Mouse (Mus musculus): ENCODE results near the gene Gm20388.

DNA sequence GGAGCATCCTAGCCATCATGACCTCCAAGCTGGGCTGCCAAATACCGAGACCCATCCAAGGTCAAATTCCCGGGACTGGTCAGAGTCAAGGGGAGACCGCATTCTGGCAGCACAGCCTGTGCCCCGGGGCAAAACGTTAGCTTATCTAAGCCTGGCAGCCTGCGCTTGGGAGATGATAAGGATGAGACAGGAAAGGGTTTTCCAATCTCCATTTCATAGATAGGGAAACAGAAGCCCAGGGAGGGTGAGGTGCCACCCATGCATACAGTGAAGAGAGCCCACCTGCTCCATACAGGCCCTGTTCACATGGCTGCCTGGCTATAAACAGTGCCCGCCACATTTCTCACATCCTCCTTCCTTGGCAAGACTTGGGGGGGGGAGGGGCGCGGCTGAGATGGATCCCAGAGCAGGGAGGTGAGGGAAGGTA, 2755.7 kb downstream of the Gm20388 start:
- TF ChIP-seq CTCF (conservative IDR thresholded peaks at IDR 0.05; ENCODE audit: insufficient read depth, insufficient read length, low read depth, low read length): no peak
- no peak for TF ChIP-seq POLR2A (IDR thresholded peaks at IDR 0.05; ENCODE audit: low read depth, low read length)

Data from kidney, adult 2 months (tissue).